Mouse (Mus musculus): ENCODE results near the gene Fbp2. TPM values are rescaled to one million over a fixed set of nuclear protein-coding genes. Genes with fewer than 3 reads are reported as not detected.

The Fbp2 gene
- polyA plus RNA-seq (2015; fragmentation: Illumina TruSeq; extraction: RNeasy Lipid Tissue Mini Kit (QIAGEN cat#74804); ENCODE audit: low read depth, low replicate concordance) = not detected

DNA sequence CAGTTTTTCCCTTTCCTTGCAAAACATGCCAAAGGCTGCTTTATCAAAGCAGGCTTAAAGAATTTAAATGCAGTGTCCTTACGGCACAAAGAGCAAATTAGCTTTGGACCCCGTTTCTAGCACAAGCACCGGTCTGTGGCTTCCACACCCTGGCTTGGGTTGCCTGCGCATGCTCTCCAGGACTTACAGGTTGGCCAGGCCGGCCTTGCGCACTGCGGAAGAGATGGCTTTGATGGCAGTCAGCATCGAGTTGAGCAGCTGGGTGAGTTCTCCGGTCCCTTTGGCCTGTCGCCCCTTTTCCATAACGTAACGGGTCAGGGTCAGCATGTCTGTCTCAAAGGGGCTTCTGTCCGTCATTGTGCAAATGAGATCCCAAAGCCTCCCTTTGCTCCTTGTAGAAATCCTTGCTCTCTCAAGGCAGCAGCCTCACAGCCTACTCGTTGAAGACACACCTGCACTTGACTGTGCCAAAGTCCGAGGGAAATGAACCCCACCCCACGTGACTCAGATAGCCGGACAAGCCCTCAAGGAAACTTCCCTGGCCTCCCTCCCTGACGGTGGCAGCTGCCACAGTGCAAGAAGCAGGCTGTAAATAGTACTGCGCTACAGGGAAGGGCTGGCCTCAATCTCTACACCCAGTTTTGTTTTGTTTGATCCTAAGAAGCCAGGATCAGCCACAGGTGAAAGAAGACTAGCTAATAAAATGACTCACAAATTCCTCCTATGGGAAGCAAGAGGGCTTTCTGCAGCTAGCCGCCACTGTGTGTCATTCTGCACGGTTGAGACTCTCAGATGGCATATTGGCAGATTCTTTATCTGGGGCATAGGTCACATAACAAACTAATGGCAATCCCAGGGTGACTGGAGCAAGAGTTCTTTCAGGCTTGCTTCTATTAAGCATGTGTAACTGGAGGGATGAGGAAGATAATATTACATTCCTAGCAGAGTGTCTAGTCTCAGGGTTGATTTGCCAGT lies at the start of gene Fbp2:
Gene Fbp2, minus strand, starts transcription at position 482 of the 975 bp plus-strand sequence.

DNA sequence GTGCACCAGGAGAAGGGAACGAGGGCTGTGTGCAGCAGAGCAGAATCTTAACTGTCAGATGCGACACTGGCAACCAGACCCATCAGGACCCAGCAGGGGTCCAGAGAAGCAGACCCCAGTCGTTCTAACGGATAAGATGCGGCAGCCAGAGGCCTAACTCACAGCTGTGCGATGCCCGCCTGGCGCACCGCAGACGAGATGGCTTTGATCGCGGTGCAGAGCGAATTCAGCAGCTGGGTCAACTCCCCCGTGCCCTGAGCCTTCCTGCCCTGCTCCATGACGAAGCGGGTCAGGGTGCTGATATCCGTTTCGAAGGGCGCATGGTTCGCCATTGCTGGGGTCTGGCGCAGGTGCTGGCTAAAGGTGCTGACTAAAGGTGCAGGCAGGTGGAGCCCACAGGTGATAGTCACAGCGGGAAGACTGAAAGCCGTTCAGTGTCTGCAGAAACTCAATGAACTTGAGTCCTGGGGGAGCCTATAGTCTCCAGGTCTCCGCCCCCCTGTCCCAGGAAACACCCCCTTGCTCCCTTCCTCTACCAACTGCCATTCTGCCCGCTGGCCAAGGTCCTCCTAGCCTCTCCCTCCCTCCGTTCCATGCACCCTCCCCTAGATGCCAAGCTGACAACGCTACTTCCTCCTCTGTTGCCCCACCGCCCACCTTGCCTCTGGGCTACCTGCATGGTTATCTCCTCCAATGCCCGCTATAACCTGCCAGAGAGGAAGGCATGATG lies 29.7 kb upstream of the Fbp2 start, which contains the start of gene Fbp1:
Gene Fbp1, minus strand, starts transcription at position 571 of the 730 bp plus-strand sequence.

Other genes starting within 250 kb of the Fbp2 start
- gene 6720489N17Rik, start 234.2 kb downstream of the Fbp2 start, polyA plus RNA-seq (2015; fragmentation: Illumina TruSeq; extraction: RNeasy Lipid Tissue Mini Kit (QIAGEN cat#74804); ENCODE audit: low read depth, low replicate concordance) = 5.0 TPM
- 16.2 TPM for gene Platr25, start 97.7 kb downstream of the Fbp2 start, polyA plus RNA-seq (2015; fragmentation: Illumina TruSeq; extraction: RNeasy Lipid Tissue Mini Kit (QIAGEN cat#74804); ENCODE audit: low read depth, low replicate concordance)
- 3.6 TPM for gene Gm5141, start 72.6 kb downstream of the Fbp2 start, polyA plus RNA-seq (2015; fragmentation: Illumina TruSeq; extraction: RNeasy Lipid Tissue Mini Kit (QIAGEN cat#74804); ENCODE audit: low read depth, low replicate concordance)
- not detected for gene Fbp1, start 29.9 kb upstream of the Fbp2 start, polyA plus RNA-seq (2015; fragmentation: Illumina TruSeq; extraction: RNeasy Lipid Tissue Mini Kit (QIAGEN cat#74804); ENCODE audit: low read depth, low replicate concordance)
- gene 2010111I01Rik, start 106.5 kb upstream of the Fbp2 start, polyA plus RNA-seq (2015; fragmentation: Illumina TruSeq; extraction: RNeasy Lipid Tissue Mini Kit (QIAGEN cat#74804); ENCODE audit: low read depth, low replicate concordance) = 61.4 TPM

Measured in brain, adult 10 weeks (tissue).